Mouse (Mus musculus) heart, adult 2 months (tissue): Measurements from ENCODE around the gene Olfr641. TPM values are rescaled to one million over a fixed set of nuclear protein-coding genes. Genes with fewer than 3 reads are reported as not detected.

Source experiments
- DNase-seq, 2 experiments: peaks; one replicate each; pipeline ENCODE4 v3.0.0; 2021
- H3K27ac ChIP-seq: fragments of 200-600 bp; 2 replicates; pipeline ENCODE4 v1.8.1; 2022
- H3K27me3 ChIP-seq: fragments of 200-500 bp; 2 replicates; pipeline ENCODE4 v1.6.1; 2012; ENCODE audit warnings: mild to moderate bottlenecking, low read length, inconsistent platforms, mixed read lengths; ENCODE audit not compliant: control insufficient read depth, insufficient read depth
- H3K36me3 ChIP-seq: fragments of 200-500 bp; 2 replicates; pipeline ENCODE4 v1.6.1; 2012; ENCODE audit warnings: low read length, inconsistent platforms; ENCODE audit not compliant: control insufficient read depth, insufficient read depth
- H3K4me1 ChIP-seq: fragments of 200-500 bp; 2 replicates; pipeline ENCODE4 v1.6.1; 2011; ENCODE audit warnings: low read length; ENCODE audit not compliant: control insufficient read depth, insufficient read depth
- H3K4me3 ChIP-seq: fragments of 200-600 bp; 2 replicates; pipeline ENCODE4 v1.8.1; 2022
- H3K79me2 ChIP-seq: fragments of 200-500 bp; replicated peaks from 2 replicates; pipeline ENCODE4 v1.6.1; 2012; ENCODE audit warnings: mild to moderate bottlenecking, inconsistent platforms, low read length, moderate library complexity, mixed read lengths; ENCODE audit not compliant: control insufficient read depth, insufficient read depth
- H3K9ac ChIP-seq: fragments of 200-500 bp; 2 replicates; pipeline ENCODE4 v1.6.1; 2012; ENCODE audit warnings: low read depth, mild to moderate bottlenecking, control low read depth, inconsistent platforms, low read length, mixed read lengths
- CTCF ChIP-seq: fragments of 200-600 bp; IDR thresholded peaks from 2 replicates; pipeline ENCODE4 v1.8.1; 2022; ENCODE audit warnings: antibody characterized with exemption, mild to moderate bottlenecking, moderate library complexity
- EP300 ChIP-seq: fragments of 200-500 bp; IDR thresholded peaks from 2 replicates; pipeline ENCODE4 v1.6.1; 2011; ENCODE audit warnings: low read depth, low read length, control low read depth; ENCODE audit not compliant: insufficient read depth
- POLR2A ChIP-seq: fragments of 200-500 bp; IDR thresholded peaks from 2 replicates; pipeline ENCODE4 v1.6.1; 2011; ENCODE audit warnings: mild to moderate bottlenecking, low read depth, low read length, control low read depth; ENCODE audit not compliant: insufficient read depth
- WGBS: fragments of 180-500 bp; shearing (Covaris S2); methylation state at CpG from one replicate; pipeline ENCODE4 v1.1.7; 2018; 5-methylcytosine and 5-hydroxymethylcytosine counted together
- intact Hi-C: fragments of 180-260 bp; cut with DNase I; formaldehyde crosslinking; loops from one replicate; pipeline ENCODE4 v1.15.1; 2025
- polyA plus RNA-seq: library from polyadenylated mRNA; depleted of rRNA; stranded (reverse); fragments of >200 nt; gene quantifications from 2 replicates; pipeline ENCODE4 v1.2.3, GENCODE M21; 2012
- total RNA-seq, 2 experiments: library from RNA; stranded (reverse); gene quantifications; 2 replicates each; pipeline ENCODE4 v1.2.3; 2021

The Olfr641 gene
- total and polyA plus RNA-seq, 3 experiments: not detected

DNA sequence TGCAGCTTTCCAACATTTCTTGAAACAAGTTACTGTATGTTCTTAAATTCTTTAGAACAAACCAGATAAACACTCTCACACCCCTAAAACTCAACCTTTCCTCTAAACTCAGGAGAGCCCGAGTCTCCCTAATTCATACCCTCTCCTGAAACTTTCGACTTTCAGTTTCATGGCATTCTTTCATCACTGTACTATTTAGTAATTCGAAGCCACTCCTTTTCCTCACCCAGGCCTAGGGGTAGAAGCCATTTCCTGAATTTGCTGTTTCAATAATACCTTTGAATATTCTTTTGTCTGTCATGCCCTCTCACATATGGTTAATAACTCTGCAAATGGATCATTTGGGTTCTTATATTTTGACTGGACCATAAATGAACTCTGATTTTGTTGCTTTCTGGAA is 8.3 kb upstream of the Olfr641 start:
- Histone ChIP-seq H3K27me3 (no peaks in the 10 kb centered on the region), H3K27ac (no peak overlapping the region), H3K79me2 (no peaks in the 10 kb centered on the region), H3K9ac (no peak overlapping the region), H3K36me3 (no peaks in the 10 kb centered on the region), H3K4me1 (no peaks in the 10 kb centered on the region), H3K4me3 (no peak overlapping the region)
- DNase-seq: no peak
- intact Hi-C loops: no loop called here
- TF ChIP-seq EP300: no peak
- 56% methylated on average over 3 of the region's 3 CpGs for WGBS

DNA sequence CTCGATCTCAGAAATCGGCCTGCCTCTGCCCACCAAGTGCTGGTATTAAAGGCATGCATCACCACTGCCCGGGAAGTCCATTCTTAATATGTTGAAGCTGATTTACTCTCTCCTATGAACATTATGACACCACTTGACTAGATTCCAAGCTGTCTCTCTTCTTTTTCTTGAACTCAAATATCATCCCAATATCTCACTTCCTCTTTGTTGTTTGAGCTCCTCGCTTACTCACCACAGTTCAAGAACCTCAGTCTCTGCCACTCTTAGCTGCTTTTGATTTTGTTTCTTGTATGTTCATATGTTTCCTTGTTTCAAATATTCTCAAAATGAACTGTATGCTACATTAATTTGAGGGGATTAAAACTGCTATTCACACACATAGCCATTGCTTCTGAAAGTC is 15.5 kb downstream of the Olfr641 start:
- no peak for TF ChIP-seq CTCF
- TF ChIP-seq EP300: no peak
- TF ChIP-seq POLR2A: no peak
- Histone ChIP-seq H3K79me2 (no peaks in the 10 kb centered on the region), H3K9ac (no peak overlapping the region), H3K36me3 (no peaks in the 10 kb centered on the region), H3K27ac (no peak overlapping the region), H3K4me3 (no peak overlapping the region), H3K4me1 (no peaks in the 10 kb centered on the region), H3K27me3 (no peaks in the 10 kb centered on the region)
- no peak for DNase-seq
- WGBS: 74% methylated on average over 4 of the region's 4 CpGs
- intact Hi-C loops: no loop called here

DNA sequence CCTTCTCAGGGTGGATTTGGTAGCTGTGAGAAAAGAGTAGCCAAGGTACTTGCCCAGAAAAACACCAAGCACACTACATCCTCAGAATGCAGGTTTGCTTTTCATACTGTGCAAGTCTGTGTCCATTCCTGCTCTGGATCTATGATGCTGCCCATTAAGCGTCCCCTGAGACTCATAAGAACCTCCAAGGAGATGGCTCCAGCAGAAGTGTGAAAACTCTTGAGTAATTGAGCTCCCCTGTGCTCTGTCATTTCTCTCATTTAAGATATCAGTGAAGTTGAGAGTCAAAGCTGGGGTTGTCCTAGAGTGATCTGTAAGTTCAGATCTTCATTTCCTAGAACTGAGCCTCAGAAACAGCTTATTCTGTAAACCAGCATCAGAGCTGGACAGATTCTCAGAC is 17.3 kb downstream of the Olfr641 start, which contains the start of gene Olfr642:
Olfr642 (minus strand) TSS at position 101 of the 400 bp plus-strand sequence.
- Histone ChIP-seq H3K36me3 (no peaks in the 10 kb centered on the region), H3K4me3 (no peak within 1 kb of the TSS), H3K79me2 (no peaks in the 10 kb centered on the region), H3K27ac (no peak within 1 kb of the TSS), H3K4me1 (no peaks in the 10 kb centered on the region), H3K9ac (no peak within 1 kb of the TSS), H3K27me3 (no peaks in the 10 kb centered on the region)
- TF ChIP-seq CTCF: no peak
- no peak for TF ChIP-seq POLR2A
- no peak for TF ChIP-seq EP300
- no peak for DNase-seq
- intact Hi-C loops: no loop called here
- WGBS: 55% methylated on average over 1 of the region's 1 CpGs

DNA sequence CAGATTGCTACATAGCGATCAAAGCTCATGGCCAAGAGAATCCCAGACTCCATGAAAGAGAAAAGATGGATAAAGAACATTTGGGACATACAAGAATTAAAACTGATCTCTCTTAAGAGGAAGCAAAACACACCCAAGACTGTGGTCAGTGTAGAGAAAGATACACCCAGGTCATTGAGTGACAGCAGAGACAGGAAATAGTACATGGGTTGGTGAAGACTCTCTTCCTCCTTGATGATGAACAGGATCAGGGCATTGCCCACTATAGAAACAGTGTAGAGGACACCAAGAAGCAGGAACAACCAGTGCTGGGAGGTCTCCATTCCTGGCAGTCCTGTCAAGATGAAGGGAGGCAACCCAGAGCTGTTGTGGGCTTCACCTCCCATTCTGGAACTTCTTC is 24.0 kb downstream of the Olfr641 start:
- Histone ChIP-seq H3K4me1 (no peaks in the 10 kb centered on the region), H3K27me3 (no peaks in the 10 kb centered on the region), H3K36me3 (no peaks in the 10 kb centered on the region), H3K27ac (no peak overlapping the region), H3K4me3 (no peak overlapping the region), H3K9ac (no peak overlapping the region), H3K79me2 (no peaks in the 10 kb centered on the region)
- 89% methylated on average over 1 of the region's 1 CpGs for WGBS
- TF ChIP-seq POLR2A (no peak), CTCF (no peak), EP300 (no peak)
- intact Hi-C loops: no loop called here
- no peak for DNase-seq

DNA sequence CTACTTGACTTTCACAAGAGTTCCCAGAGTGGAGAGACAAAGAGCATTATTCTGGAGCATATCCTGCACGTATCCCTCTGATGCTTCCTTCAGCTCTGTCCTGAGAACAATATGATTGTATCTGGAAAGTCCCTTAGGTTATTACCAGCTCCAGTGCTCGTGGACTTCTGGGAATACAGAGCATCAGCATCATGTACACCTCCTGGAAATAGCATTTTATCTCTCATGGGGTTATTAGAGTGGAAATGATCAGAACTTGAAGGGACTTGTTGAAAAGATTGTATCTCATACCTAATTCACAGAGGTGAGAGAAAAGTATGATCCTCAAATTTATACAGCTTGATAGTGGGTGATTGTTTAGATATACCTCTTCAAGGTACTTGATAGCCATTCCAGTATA is 26.1 kb downstream of the Olfr641 start, which contains the start of gene 4930516K23Rik:
4930516K23Rik (minus strand) TSS at position 101 of the 400 bp plus-strand sequence.
- intact Hi-C loops: no loop called here
- 36% methylated on average over 2 of the region's 2 CpGs for WGBS
- Histone ChIP-seq H3K27ac (no peak within 1 kb of the TSS), H3K9ac (no peak within 1 kb of the TSS), H3K4me1 (no peaks in the 10 kb centered on the region), H3K36me3 (no peaks in the 10 kb centered on the region), H3K27me3 (no peaks in the 10 kb centered on the region), H3K4me3 (no peak within 1 kb of the TSS), H3K79me2 (no peaks in the 10 kb centered on the region)
- no peak for DNase-seq
- TF ChIP-seq EP300 (no peak), CTCF (no peak), POLR2A (no peak)

DNA sequence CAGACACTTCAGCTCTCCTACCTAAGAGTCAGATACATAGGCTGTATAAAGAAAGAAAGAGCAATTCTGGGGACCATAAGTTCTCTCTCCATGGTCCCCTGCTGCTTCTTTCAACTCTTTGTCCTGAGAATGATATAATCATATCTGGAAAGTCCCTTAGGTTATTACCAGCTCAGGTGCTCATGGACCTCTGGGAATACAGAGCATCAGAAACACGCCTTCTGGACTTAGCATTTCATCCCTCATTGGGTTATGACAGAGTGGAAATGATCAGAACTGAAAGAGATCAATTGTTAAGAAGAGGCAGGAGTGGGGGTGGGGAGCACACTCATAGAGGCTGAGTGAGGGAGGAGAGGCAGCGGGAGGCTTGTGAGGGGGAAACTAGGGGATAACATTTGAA is 36.5 kb downstream of the Olfr641 start, which contains the start of gene Olfr644:
Olfr644 (minus strand) TSS at position 101 of the 400 bp plus-strand sequence.
- Histone ChIP-seq H3K4me1 (no peaks in the 10 kb centered on the region), H3K27me3 (no peaks in the 10 kb centered on the region), H3K4me3 (no peak within 1 kb of the TSS), H3K9ac (no peak within 1 kb of the TSS), H3K27ac (no peak within 1 kb of the TSS), H3K36me3 (no peaks in the 10 kb centered on the region), H3K79me2 (no peaks in the 10 kb centered on the region)
- TF ChIP-seq EP300: no peak
- TF ChIP-seq POLR2A: no peak
- TF ChIP-seq CTCF: no peak
- WGBS: 66% methylated on average over 2 of the region's 2 CpGs
- DNase-seq: no peak
- intact Hi-C loops: no loop called here
